Mouse (Mus musculus): ENCODE data around the gene Glrp1. TPM values are rescaled to one million over a fixed set of nuclear protein-coding genes. Genes with fewer than 3 reads are reported as not detected.

The Glrp1 gene
- total RNA-seq, 1 experiment from 2014 or later: not detected

DNA sequence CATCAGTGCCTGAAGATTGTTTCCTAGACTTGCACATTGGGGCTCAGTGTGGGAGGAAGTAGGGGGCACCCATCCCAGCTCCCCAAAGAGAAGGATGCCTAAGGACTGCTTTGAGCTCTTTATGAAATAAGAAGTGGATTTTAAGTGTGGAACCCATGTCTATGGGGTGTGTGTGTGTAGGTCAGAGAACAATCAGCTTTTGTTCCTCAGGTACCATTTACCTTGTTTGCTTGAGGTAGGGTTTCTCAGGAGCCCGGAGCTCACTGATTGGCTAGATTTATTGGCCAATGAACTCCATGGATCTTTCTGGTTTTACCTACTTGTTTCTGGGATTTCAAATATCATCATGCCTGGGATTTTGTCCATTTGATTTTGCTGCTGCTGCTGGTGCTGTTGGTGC is 7.0 kb downstream of the Glrp1 start:
- ATAC-seq (replicated peaks; ENCODE audit: insufficient number of reproducible peaks, low FRiP score, low TSS enrichment, poor library complexity, severe bottlenecking): no peak

DNA sequence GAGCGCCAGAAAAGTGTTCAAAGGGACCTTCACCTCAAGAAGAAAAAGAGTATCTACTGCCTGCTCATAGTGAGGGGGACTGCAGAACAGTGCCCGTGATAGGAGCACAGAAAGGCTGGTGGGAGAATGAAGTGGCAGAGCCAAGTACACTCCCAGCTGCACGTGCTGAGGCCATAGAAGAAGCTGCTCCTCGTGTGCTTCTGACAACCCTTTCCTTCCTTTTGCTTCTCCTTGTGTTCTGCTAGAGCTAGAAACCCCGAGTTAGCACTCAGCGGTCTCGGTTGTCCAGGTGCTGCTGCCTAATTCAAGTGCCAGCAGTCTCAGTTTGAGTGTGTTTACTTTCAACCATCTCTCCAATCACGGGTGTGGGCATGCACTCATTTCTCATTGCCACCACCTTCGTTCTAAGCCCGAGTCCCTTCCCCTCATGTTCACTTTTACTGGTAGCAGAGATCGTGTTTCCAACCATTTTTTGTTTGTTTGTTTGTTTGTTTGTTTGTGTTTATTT is 10.6 kb downstream of the Glrp1 start:
- no peak for ATAC-seq (replicated peaks; ENCODE audit: insufficient number of reproducible peaks, low FRiP score, low TSS enrichment, poor library complexity, severe bottlenecking)

DNA sequence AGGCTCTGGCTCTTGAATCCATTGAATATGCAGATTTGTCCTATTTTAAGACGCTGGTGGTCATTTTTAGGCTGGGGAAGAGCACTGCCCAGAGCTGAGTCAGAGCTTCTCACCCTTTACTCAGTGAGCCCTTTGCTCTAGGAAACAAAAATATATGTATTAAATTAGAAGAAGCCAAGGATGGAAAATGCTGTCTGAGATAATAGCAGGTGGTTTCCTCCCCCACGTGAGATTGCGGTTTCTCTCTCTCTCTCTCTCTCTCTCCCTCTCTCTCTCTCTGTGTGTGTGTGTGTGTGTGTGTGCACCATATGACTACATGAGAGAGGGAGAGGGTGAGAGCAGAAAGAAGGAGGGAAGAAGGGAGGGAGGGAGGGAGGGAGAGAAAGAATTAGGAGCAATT is 12.5 kb downstream of the Glrp1 start:
- ATAC-seq (replicated peaks; ENCODE audit: insufficient number of reproducible peaks, low FRiP score, low TSS enrichment, poor library complexity, severe bottlenecking): no peak

DNA sequence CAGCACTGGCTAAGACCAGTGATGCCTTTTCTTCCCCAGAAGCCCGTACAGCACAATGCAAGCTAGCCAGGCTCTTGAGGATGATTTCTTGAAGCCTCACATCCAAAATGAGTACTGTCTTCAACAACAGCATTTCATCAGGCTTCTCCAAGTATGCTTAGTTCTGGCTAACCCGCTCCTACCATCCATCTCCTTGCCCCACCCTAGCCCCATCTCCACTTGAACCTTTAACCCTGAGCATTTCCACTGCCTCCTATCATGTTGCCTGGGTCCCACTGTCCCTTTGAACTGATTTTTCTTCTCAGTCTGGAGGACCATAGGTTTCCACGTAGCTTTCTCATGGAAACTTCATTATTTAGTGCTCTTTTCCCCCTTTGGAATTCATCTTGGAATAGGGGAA is 17.5 kb downstream of the Glrp1 start:
- no peak for ATAC-seq (replicated peaks; ENCODE audit: insufficient number of reproducible peaks, low FRiP score, low TSS enrichment, poor library complexity, severe bottlenecking)

DNA sequence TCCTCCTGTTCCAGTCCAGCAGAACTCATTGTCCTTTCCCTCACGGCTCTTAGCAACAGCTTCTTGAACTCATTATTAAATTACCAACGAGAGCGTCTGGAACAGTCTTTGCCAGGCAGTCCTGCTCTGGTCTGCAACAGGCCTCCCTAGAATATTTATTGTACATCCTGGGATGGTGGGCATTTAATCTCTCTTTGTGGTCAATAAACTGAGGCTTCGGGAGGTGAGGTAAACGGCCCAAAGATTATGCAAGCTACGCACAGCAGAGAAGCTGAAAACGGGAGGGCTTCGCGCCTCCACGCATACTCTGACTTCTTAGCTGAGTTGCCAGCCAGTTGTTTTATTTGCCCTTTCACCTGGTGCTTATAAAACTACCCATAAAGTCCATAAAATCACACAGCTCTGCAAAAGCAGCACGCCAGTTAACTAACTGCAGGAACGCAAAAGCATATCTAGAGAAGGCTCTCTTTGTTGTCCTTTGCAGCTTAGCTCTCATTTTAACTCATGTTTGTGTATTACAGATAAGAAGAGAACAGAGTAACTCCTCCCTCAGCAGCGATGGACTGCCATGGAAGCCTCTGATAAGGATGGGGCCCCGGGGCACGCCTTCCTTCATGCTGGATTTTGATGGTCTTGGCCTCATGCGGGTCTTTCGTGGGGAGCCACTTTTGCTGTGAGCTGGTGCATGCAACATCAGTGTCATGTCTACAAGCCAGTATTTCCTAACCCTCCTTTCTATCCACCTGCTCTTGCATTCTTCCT is 18.1 kb downstream of the Glrp1 start:
- no peak for ATAC-seq (replicated peaks; ENCODE audit: insufficient number of reproducible peaks, low FRiP score, low TSS enrichment, poor library complexity, severe bottlenecking)

DNA sequence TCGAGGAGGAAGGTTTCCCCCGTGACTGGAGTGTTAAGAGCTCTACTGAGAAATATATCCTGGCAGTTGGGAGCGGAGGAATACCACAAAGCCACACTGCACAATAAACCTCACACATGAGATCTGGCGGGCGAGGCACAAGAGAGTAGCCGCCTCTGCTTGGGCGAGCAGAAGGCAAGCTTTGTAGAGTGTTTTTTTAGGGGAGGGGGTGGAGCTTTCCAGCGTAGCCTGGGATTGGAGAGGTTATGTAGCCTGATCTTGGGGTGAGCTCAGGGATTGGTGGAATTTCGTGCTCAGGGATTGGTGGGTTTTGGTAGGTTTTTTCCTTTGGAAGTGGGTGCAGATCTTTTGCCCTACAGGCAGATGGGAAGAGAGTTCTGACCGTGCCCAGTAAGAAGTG is 19.7 kb downstream of the Glrp1 start:
- ATAC-seq (replicated peaks; ENCODE audit: insufficient number of reproducible peaks, low FRiP score, low TSS enrichment, poor library complexity, severe bottlenecking): no peak

DNA sequence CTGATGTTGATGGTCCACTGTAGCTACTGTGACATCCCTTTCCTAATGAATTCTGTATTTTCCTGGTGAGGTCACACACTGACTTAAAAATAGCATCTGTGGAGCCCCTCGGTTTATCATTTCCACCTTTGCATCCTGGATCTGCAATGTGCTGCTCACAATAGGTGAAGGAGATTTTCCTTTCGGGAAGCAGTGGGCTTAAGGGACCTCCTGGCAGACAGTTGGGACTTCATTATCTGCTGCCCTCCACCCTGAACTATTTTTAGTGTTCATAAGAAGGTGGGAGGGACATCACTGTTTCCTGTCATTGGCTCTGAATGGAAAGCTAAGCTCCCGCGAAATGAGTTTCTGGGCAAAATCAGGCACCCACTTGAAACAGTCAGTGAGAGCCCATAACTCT is 20.9 kb downstream of the Glrp1 start:
- ATAC-seq (replicated peaks; ENCODE audit: insufficient number of reproducible peaks, low FRiP score, low TSS enrichment, poor library complexity, severe bottlenecking): no peak

DNA sequence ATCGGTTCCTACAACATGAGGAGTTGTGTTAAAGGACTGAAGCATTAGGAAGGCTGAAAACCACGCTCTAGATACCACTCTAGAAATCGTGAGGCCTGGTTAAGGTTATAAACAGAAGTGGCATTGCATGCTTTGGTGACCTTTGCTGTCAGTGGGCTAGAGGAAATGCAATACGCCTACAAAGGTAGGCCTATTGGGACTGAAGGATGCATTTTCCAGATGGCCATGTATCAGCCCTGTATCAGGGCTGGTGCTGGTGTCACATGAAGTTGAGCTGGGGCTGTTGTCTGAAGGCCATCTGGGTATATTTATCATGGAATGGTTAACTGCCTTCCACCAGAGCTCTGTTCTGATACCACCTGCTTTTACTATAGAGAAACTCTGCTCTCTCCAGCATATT is 23.5 kb downstream of the Glrp1 start:
- ATAC-seq (replicated peaks; ENCODE audit: insufficient number of reproducible peaks, low FRiP score, low TSS enrichment, poor library complexity, severe bottlenecking): no peak

DNA sequence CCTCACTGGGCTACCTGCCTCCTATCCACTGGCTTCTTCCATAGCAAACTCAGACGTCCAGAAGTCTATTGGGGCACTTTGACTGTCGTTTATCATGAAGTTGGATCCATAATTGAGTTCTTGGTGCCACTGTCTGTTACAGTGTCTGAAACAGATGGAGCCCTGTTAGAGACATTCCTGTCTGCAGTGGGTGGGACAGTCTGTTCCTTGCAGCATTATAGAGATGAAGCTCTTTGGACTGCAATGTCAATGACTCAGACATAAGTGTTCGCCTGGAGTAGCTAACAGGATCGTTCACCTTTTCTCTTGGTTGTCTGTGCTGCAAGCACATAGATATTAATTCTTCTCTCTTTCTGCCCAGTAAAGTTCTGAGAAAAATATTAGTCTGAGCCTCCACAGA is 25.8 kb downstream of the Glrp1 start:
- ATAC-seq (replicated peaks; ENCODE audit: insufficient number of reproducible peaks, low FRiP score, low TSS enrichment, poor library complexity, severe bottlenecking): no peak

DNA sequence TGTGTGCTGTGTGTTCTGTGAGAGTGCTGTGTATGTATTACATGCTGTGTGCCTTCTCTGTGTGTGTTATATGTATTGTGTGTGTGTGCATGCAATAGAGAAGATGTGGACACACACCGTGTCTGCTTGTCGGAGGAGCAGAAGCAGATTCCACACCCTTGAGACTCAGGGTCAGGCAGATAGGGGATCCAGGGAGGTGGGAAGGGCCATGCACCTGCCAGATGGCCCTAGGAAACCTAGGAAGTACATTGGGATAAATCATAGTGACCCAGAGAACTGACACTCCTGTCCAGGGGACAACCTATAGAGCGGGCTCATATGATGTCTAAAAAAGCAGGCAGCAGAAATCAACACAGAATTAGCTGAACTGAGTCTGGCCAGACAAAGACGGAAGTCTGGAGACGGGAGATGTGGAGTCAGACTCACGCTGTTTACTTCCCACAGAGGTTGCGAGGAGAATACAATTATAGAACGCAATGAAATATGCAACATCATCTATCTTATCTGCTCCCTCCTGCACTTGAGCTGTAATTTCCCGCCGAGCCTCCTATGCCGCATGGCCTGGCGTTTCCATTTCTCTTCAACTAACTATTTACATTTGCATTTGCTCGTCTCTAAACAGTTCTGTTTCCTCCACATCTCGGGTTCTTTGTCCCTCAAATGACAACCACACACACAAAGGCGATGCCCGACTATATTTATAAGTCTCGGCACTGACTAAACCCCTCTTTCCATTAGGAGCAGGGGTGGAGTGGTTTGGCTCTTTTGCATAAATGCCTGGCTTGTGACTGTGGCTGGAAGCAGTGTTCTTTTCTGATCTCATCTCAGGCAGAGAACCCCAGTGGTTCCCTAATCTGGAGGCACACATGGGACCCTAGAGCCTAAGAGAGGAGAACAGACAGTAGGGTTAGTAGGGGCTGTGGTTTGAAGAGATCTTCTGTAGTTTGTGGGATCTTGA is 27.4 kb downstream of the Glrp1 start:
- ATAC-seq (replicated peaks; ENCODE audit: insufficient number of reproducible peaks, low FRiP score, low TSS enrichment, poor library complexity, severe bottlenecking): no peak

DNA sequence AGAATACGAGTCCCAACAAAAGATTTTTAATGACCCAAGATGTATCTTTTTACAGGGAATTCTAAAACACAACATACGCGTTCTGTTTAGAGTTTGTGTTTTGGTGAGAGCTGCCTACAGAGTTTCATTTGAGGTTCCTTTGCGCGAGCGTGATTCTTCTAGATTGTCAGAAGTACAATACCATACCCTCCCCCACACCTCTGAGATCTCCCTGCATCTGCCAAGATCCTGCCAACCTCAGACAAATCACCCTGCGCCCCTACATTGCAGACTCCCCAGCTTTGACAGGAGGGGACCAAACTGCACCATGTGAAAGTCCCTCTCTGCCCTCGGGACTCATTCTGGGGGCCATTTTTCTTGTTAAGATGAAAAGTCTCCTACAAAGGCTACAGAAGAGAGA is 29.3 kb downstream of the Glrp1 start:
- no peak for ATAC-seq (replicated peaks; ENCODE audit: insufficient number of reproducible peaks, low FRiP score, low TSS enrichment, poor library complexity, severe bottlenecking)

DNA sequence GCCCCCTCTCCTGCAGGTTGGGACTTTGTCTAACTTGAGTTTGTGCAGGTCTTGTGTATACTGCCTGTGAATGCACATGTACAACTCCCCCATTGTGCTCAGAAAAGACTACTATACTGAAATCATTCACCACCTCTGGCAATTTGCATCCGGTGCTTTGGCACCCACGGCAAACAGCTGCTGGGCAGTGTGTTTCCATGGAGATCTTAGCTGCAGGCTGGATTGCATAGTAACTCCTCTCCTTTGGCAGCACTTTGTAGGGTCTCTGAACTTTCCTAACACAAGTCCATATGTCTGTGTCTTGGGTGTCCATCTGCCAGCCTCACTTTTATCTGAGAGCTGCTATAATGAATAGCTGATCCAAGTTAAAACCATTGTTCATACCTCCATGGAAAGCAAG is 31.7 kb downstream of the Glrp1 start:
- no peak for ATAC-seq (replicated peaks; ENCODE audit: insufficient number of reproducible peaks, low FRiP score, low TSS enrichment, poor library complexity, severe bottlenecking)

DNA sequence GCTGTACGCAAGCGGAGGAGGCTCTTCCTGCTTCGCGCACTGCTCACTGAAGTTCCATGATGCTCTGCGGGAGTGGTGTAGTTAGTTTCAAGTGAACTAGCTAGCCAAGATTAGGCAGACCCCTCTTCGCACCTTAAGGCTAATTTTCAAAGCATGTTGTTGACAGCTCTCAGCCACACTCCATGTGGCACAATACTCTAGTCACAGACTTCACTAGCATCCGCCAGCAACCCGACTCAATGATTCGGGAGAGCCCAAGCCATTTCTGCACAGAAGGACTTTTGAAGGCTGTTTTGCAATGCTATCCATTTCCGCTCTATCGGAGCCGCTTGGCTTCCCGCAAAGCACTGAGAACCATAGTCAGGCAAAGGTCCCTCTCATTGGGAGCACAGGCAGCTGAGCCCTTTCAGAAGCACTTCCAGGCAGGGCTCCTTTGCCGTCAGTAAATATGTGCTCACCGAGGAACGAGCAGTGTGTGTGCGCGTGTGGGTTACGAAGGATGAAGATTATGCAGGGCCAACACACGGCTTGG is 33.2 kb downstream of the Glrp1 start:
- ATAC-seq (replicated peaks; ENCODE audit: insufficient number of reproducible peaks, low FRiP score, low TSS enrichment, poor library complexity, severe bottlenecking): no peak

DNA sequence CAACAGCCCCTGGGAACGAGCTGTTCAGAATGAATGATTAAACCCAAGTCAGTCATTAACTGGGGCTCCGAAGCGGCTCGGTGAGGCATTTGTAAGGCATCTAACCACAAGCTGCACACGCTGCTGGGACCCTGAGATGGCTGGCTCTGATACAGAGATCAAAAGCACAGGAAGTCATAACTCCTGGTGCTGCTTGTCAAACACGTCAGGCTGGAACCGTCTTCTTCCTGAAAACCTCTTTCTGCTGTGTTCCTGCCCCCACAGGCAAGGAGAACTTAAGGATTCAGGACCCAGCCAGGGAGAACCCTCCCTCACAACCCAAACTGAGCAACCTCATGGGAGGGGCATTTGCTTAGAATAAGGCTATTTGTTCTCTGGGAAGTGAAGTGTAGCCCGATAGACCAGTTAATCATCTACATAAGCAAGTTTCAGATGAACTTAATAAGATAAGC is 34.3 kb downstream of the Glrp1 start:
- no peak for ATAC-seq (replicated peaks; ENCODE audit: insufficient number of reproducible peaks, low FRiP score, low TSS enrichment, poor library complexity, severe bottlenecking)

DNA sequence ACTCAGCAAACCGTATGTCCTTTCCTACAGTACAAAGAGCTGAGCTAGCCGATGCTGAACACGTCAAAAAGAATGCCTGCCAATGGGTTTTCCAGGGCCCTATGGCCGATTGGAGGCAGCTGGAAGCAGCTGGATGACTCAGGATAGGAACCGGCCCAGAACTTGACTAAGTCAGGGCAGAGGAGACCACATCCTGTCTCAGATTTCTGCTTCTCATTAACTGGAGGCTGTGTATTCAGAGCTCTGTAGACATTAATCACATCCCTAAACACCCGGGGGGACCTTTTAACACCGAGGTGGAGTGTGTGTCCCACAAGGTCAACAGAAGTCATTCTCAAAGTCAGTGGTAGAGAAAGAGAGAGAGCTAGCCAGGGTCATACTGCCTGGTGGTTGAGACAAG is 35.3 kb downstream of the Glrp1 start:
- no peak for ATAC-seq (replicated peaks; ENCODE audit: insufficient number of reproducible peaks, low FRiP score, low TSS enrichment, poor library complexity, severe bottlenecking)

DNA sequence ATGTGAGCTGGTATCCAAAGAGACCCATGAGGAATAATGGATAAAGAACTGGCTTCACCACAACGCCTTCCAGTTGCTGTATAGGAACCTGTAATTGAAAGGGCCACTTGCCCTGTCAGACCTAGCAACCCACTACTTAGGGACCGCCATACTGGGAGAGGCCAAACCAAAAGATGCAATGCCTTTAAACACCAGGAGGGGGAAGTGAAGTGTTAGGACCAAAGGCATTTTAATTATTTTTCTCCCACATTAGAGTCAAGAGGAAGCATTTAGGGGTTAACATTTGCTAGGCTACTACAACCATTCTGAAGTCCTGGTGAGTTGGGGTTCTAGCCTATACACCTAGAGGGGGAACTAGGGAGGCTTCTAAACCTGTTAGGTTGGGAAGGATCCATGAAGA is 36.0 kb downstream of the Glrp1 start:
- ATAC-seq (replicated peaks; ENCODE audit: insufficient number of reproducible peaks, low FRiP score, low TSS enrichment, poor library complexity, severe bottlenecking): no peak

DNA sequence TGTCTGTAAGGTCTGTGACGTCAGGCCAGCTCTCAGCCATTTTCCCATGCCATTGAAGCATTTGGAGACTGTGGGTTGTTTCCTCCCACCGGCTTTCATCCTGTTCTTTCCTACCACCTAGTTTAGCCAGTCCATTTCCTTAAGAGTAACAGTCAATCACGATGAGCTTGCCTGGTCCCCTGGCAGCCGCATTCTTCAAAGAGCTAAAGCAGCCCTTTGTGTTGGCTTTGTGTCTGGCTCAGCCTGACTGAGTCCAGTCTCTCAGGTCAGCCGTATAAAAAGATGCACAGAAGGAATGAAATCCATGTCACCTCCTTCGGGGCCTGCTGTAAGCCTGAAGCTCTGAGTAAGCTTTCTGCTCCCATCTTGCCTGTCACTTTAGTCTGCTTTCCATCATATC is 37.6 kb downstream of the Glrp1 start:
- ATAC-seq (replicated peaks; ENCODE audit: insufficient number of reproducible peaks, low FRiP score, low TSS enrichment, poor library complexity, severe bottlenecking): no peak

DNA sequence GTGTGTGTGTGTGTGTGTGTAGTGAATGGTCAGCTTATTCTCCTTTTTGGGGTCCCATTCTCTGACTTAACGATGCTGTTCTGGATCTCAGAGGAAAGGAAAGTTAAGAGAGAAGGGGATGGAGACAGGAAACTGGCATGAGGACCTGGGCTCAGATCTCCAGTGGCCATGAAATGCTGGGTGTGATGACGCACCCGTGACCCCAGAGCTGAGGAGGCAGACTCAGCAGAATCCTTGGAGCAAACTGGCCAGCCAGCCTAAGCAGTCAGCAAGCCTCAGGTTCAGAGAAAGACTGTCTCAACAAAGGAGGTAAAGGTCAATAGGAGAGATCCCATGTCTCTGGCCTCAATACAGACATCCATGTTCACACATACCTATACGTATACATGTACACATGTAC is 40.1 kb downstream of the Glrp1 start:
- ATAC-seq (replicated peaks; ENCODE audit: insufficient number of reproducible peaks, low FRiP score, low TSS enrichment, poor library complexity, severe bottlenecking): no peak

DNA sequence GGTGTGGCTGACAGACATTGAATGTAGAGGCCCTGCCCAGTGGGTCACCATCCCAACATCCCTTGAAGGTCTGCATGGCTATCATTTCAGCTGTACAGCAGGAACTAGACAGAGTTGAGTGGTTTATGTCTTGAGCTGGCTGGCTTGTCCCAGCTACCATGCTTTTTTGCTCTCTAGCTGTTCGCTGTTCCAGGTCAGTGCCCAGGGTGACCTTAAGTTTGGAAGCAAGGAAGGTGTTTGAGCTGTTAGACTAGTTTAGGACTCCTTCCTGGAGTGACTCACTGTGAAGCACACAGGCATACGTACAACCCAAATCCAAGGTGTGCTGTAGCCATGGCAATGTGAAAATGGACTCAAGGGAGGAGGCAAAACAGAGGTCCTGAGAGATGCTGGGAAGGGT is 41.5 kb downstream of the Glrp1 start:
- no peak for ATAC-seq (replicated peaks; ENCODE audit: insufficient number of reproducible peaks, low FRiP score, low TSS enrichment, poor library complexity, severe bottlenecking)

DNA sequence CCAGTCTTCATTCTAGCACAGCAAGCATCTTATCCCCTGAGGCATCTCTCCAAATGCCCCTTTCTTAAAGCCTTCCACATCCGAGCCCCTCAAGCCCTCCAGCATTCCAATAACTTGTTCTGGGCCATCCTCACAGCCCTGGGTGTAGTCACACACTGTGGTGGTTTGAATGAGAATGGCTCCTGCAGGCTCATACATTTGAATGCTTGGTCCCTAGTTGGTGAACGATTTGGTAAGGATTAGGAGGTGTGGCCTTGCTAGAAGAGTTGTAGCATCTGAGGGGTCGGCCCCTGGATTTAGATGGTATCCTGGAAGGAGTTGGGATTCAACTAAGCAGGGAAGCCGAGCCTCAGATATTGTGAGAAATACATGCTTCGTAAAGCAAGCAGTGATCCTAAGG is 42.0 kb downstream of the Glrp1 start:
- ATAC-seq (replicated peaks; ENCODE audit: insufficient number of reproducible peaks, low FRiP score, low TSS enrichment, poor library complexity, severe bottlenecking): no peak
